Mouse (Mus musculus) adrenal gland, postnatal 10 days (tissue): ENCODE results near the gene Mapk11. TPM values are rescaled to one million over a fixed set of nuclear protein-coding genes. Genes with fewer than 3 reads are reported as not detected.

Source experiments
- DNase-seq: peaks from one replicate; pipeline ENCODE4 v3.0.0; 2021; ENCODE audit warnings: mixed read lengths
- total RNA-seq, 2 experiments: library from RNA; stranded (reverse); gene quantifications; 2 replicates each; pipeline ENCODE4 v1.2.3; 2021

Gene Mapk11
- total RNA-seq, 2 experiments from 2014 or later: 5.1 to 7.3 TPM

DNA sequence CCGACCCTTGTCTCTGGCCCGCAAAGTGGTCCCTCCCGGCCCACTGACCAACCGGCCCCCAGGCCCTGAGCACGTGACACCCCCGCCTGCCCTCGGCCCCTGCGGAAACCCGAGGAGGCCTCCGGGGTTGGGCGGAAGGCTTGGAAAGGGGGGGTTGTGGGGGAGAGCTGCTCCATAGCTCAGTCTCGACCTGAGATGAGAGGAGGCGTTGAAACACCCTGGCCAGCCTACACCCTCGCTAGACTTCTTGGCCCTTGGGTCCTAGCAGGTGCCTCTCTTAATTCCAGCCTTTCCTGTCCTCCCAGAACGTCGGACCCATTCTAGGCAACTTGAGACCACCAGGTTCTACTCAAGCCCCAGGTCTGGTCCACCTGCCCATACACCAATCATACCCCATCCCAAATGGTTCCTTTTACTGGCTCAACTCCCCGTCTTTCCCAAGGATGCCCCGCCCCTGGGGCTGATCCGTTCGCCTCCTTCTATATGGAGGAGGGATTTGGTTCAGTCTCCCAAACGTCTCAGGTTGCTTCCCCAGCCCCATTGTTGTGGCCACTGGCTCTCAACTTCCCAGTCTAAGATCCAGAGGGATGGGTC lies 8.7 kb downstream of the Mapk11 start, which contains the start of gene Mapk12:
Mapk12 (minus strand) TSS at position 45 of the 594 bp plus-strand sequence.
- DNase-seq: peak; percentile 50

DNA sequence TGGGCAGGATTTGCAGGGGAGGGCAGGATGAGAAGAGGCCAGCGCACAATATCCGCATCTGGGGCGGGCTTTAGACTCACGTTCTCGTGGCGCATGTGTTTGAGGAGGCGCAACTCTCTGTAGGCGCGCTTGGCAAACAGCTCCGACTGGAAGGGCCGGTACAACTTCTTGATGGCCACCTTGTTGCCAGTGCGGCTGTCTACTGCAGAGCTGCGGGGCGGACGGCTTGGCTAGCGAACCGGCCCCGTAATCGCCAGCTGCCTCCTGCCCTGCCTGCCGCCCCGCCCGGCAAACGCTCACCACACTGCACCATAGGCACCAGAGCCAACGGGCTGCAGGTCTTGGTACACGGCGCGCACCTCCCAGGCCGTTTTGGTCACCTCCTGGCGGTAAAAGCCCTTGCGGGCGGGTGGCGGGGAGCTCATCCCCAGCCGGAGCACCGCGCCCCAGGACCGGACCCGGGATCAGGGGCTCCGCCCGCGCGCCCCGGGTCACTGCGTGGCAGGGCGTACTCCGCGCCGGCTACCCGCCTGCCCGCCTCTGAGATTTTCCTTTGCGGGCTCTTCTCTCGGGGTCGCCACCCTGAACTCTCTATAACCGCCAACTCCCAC lies 9.3 kb downstream of the Mapk11 start:
- DNase-seq: peak; percentile 38

DNA sequence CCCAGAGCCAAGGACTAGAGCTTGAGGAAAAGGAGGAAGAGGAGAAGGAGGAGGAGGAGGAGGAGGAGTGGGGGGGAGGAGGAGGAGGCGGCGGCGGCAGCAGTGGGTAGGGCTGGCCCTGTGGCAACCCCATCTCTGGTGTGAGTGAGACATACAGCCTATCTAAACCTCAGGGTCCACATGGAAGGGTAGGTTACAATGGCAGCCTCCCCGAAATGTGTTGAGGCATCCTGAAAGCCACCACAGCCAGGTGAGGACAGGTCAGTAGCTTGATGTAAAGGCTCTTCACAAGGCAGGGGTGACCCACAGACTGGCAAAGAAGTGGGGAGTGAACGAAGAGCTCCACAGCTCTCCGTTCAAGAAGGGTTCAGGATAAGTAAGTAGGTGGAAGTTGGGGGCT lies 10.9 kb downstream of the Mapk11 start:
- DNase-seq: no peak

DNA sequence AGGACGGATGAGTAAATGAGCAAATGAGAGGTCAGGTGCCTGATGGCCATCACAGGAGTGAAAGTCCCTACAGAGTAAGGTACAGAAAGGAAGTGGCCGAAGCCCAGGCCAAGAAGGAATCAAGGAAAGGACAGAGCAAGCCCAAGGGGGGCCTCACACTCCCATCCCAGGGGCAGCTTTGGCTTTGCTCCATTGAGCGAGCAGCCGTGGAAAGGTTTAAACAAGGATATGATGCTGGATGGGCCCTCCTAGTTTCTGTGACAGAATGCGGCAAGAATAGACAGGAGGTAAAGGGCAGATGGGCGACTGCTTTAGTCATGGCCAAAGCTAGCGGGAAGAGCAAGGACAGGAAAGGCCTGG lies 11.4 kb downstream of the Mapk11 start:
- DNase-seq: no peak

DNA sequence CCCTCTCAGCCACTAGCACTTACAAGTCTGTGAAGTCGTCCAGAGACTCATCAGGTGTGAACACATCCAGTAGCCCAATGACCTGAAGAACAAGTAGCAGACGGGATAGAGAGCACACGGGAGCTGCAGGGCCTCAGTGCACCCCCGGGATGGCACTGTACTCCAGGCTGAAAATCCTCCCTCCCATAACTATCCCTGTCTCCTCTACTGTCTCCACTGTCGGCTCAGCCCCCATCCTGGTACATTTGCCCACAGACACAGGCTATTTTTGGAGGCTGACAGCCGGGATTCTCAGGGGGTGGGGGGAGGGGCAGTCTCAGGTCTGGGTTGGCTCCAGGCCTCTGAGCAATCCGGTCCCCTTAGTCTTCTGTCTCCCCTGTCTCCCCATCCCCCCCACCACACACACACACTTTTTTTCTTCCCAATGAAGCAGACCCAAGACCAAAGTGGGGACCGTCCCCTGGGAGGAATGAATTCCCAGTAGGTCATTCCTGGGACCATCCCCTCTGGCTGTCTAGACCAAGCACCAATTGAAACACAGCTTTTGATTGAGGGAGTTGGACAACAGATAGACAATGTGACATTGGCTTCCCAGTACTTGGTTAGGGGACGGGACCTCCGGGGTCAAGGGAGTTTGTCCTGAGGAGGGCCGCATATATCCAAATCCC lies 11.9 kb downstream of the Mapk11 start:
- no peak for DNase-seq

DNA sequence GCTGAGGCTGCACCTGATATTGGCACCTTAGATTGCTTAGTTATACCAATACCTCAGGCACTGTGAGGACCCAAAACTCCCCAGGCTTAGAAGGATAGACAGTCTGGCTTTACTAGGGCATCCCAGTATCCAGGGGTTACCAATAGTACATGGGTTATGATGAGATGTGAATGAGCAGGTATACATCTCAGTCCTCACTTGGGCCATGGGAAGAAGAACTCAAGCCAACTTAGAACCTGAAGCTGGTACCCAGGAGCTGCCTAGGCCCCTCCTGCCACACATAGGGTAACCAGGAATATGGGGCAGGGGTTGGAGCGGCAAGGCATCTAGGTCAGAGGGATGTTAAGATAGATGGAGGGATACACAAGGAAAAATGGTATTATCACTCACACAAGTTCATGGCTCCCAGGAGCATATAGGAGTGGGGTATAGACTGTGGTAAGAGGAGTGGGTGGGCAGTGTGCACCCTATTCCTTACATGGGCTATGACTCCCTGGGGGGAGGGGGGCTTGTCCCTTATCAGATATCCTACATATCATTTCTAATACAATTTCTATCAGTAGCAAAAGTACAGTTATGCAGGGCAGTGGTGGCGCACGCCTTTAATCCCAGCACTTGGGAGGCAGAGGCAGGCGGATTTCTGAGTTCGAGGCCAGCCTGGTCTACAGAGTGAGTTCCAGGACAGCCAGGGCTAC lies 12.8 kb downstream of the Mapk11 start:
- DNase-seq: no peak

DNA sequence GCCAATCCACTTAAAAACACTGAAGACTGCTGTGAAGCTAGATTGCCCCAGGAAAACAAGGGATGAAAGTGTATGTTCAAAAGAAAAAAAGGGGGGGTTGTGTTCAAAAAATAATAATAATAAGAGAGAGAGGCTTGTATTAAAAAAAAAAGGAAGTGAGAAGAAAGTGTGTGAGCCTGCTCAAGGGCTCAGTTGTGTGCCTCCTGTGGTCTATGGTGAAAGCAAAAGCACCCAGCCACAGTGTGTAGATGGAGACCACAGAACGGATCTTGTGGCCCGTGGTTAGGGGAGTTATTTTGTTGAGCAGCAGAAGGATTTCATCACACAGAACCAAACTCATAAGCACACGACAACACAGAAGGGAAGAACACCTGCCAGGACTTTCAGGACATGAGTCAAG lies 18.1 kb downstream of the Mapk11 start:
- DNase-seq: no peak

DNA sequence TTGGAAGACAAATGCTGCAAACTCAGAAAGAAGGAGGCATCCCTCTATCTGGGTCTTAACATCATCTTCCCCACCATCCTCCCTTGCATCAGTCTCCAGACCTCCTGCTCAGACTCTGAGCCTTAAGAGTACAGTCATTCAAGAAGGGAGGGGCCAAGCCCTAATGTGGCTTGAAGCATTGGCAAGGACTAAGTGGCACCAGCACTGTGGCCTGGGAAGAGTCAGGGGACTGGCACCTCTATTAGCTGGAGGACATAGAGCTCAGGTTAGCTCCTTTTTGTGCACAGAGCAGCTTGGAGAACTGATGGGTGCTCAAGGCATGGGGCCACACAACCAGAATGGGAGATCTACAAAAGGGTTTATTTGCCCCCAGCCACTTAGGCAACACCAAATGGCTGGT lies 19.2 kb downstream of the Mapk11 start:
- DNase-seq: no peak

DNA sequence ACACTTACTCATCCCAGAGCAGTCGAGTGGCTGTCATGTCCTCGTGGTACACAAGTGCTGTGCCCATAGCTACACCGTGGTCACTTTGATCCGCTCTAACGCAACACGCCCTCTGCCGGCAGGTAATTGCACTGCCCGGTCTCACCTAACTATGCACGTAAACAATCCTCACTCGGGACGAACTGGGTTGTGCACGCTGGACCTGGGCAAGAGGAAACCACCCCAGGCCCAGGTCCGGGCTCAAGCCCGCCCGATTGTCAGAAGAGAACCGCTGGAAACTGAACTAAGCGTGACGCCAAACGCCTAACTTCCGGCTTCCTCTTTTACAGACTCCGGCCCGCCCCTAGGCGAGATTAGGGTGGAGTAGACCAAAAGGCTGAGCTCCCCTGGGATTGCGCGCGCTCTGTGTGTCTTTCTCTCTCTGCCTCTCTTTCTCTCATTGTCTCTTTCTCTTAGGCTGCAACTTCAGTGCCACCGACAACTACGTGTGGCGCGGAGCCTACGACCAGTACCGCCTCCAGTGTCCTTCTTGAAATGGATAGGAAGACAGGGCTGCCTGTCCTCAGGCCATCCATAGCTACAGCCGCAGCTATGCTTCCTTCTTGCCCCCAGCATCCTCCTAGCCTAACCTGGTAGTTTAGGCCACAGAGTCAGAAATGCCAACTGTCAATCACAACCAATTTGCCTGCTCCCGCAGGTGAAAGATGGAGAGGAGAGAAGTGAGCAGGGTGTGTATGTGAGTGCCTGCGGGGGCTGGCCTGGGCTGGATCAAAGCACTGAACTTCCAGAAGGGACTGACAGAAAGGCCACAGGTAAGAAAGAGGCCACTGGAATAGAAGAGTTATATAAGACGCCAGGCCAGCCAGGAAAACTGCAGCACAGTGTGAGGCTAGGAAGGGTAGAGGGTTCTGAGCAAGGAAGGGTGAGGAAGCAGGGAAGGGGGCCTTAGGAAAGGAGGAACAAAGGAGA lies 20.8 kb downstream of the Mapk11 start, which contains the start of gene Hdac10:
Hdac10 (minus strand) TSS at position 319 of the 969 bp plus-strand sequence.
- peak; percentile 85 for DNase-seq

DNA sequence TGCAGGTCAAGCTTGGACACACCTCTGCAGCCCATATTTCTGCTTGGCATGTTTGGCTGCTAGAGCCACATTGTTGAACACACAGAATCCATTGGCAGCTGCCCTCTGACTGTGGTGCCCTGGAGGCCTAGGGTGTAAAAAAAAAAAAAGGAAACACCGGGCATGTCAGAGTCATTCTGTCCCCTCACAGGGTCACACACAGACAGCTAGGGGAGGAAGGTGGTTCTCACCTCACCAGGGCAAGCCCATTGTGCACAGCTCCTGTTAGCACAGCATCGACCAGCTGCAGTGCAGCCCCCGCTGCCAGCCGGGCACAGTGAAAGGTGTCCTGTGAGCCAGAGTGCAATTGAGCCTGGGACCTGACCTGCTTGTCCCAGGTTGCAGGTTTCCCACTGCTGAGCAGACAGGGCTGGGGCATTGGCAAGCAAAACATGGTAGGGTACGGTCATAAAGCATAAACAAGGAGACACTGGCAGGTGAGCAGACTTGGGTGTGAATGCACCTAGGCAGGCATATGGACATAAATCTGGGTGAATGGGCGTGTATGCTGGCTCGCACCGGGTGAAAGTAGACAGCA lies 22.0 kb downstream of the Mapk11 start:
- no peak for DNase-seq

DNA sequence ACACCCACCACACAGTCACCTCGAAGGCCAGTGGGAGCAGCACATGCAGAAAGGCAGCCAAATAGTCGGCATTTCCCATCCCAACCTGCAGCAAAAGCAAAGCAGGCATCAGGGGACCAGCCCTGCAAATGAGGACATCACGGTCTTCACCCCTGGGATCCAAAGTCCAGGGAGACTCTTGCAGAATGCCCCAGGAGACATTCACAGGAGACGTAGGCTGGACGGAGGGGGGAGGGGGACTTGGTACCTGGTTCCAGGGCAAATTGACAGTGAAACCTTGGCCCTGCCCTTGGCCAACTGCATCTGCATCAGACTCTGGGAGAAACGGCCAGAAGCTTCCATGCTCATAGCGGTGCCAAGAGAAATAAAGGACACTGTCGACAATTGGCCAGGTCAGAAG lies 22.8 kb downstream of the Mapk11 start:
- no peak for DNase-seq

DNA sequence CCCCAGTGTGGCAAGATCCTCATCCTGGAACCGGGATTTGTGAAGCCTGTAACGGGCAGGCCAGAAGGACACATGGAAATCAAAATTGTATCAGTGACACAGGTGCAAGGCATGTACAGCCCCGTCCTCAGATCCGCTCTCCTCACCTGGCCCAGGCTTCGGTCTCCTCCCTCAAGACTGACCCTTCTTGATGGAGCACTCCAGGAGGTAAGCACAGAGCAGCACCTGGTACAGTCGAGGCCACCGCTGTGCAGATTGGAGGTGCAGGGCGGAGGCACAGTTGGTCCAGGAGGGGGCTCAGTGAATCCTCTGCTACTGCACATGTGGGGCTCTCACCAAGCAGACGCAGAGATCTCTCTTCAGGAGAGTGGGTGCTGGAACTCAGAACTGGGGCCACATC lies 24.1 kb downstream of the Mapk11 start:
- DNase-seq: no peak

DNA sequence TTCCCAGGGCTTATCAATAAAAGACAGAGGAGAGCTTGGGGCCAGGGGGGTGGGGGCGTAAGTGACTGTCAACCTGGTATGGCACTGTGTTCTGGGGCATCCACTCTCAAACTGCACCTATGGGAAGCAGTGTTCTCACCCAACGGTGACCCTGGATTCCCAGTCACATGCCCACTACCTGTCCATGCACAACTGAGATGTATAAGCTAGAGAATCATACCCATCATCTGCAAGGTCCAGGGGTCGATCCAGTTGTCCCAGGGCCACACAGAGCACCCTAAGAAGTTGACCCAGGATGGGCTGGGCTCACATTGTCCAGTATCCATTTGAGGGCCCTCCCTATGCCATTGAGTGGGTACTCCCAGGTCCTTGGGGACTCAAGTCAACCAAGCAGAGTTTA lies 25.1 kb downstream of the Mapk11 start:
- DNase-seq: no peak

DNA sequence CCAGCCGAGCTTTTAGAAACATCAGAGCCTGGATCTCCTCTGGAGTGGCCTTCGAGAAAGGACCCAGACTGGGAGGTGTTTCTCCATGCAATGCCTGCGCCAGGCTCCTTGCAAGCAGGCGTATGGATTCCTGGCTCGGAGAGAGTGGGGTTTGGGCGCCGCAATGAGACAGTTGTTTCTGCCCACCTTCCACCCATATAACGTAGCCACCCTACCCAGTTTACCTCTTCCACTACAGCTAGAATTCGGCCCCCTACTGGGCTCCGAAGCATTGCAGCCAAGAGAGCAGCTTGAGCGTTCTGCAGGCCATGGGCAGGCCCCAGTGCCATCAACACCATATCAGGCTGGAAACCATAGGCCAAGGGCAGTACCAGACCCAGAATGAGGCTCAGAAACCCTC lies 25.8 kb downstream of the Mapk11 start:
- DNase-seq: peak; percentile 52

DNA sequence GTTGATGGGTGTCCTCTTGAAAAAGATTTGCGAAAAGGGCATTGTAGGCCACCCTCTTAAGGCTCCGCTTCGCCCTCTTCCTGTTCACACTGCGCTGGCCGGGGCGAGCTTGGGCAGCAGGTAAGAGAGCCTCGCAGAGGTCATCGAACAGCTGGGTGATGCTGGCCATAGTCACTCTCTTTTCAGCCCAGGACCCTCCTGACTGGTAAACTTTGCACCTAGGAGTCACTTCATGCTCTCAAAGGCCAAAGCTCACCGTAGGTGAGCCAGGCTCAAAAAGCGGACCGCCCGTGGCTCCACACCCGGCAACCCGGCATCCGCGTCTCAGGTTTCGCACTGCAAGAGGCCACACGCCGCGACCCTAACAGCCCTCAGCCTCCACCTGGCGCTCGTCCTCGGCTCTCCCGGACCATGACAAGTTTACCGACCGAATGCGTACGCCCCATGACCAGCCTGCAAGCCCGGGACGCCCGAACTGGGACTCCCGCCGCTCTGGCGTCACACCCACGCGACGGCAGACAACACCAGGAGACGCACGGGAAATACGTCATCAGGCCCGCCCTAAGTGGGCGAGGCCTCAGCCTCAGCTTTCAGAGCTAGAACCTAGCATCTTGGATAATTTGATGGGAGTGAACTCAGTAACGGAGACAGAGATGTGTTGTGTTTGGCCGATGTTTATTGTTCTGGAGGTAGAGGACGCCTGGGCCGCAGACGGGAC lies 26.6 kb downstream of the Mapk11 start, which contains the start of gene Tubgcp6:
Tubgcp6 (minus strand) TSS at position 464 of the 718 bp plus-strand sequence.
- DNase-seq: peak; percentile 97

DNA sequence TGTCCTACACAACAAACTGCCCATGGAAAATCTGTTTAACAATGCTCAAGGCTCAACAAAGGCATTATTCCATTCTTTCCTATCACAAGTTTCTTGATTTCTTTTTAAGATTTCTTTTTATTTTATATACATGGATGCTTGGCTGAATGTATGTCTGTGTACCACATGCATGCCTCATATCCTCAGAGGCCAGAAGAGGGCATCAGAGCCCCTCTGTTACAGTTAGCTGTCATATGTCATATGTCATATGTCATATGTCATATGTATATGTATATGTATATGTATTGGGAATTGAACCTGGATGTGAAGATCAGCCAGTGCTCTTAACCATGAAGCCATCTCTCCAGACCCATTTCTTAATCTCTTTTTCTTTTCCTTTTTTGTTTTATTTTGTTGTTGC lies 31.4 kb downstream of the Mapk11 start:
- DNase-seq: no peak

DNA sequence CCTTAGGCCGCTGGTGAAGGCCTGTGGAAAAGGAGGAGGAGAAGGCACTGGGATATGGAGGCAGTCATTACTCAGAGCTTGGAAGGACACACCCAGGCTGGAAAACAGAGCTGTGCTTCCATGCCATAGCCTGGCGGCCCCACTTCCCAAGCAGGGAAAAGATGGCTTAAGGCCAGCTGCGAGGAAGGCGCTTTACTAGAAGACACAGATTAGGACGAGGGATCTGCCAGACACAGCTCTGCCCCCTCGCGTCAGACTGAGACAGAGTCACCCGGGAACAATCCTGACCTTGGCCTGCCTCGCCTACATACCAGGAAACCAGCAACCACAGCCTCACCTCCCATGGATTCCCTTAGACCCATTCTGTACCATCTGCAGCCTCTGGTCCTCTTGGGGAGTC lies 39.3 kb downstream of the Mapk11 start:
- DNase-seq: peak; percentile 73

DNA sequence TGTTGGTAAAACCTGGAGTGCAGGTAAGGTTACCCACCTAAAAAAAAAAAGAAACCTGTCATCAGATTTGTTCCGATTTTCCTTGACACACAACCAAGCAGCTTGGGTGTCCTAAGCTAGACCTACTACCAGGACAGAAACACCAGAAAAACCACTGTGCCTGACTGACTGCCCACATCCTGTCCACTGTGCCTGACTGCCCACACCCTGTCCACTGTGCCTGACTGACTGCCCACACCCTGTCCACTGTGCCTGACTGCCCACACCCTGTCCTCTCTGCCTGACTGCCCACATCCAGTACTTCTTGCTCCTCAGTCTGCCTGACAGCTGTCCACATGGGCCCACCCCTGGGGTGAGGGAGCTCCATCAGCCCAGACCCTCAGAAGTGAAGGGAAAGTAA lies 42.5 kb downstream of the Mapk11 start:
- no peak for DNase-seq

DNA sequence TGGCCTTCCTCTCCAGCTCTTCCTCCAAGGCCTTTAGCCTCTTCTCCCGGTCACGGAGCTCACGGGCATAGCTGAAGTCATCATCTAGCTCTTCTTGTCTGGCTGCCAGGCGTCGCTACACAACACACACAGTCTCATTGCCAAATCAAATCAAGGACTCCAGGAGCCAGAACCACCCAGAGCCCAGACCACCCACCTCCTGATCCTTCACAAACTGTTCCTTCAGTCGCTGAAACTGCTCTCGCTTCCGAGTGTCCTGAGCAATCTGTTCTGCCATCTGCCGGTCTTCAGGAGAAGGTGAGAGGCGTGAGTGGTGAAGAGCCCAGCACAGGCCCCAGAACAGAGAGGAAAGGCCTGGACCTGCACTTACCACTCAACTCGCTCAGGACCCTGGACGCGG lies 43.4 kb downstream of the Mapk11 start:
- DNase-seq: no peak

DNA sequence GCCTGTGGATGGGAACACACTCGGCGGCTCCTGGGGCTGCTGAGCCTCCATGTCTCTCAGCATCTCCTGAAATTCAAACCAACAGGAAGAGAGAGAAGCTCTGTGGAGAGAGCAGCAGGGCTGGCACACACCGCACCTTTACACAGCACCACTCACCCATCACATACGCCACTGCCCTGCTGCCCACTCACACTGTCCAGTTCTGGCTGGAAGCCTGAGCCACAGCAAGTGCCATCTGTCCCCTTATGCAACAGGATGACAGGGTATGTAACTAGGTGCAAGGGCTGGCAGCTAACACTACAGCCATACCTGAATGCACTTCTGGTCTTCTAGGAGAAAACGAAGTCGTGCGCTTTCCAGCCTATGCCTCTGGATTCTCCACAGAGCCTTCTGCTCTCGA lies 45.0 kb downstream of the Mapk11 start:
- DNase-seq: no peak

DNA sequence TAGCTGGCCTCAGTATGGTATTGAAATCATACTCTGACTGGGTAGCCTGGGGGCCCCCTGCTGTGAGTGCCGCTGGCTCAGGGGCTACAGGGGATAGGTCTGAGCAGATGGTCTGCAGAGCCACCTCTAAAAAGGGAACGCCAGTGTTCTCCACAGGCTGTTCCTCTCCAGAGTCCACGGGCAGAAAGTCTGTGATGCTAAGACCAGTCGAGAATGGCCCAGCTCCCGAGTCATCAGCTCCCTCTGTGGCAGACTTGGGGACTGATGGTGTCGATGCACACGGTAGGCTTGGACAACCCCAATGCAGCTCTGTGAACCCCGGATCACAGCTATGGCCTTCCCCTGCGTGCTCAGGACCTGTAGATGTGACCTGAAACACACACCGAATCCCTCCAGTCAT lies 45.5 kb downstream of the Mapk11 start:
- no peak for DNase-seq
